Mouse (Mus musculus): ENCODE data around the gene Ltb. TPM values are rescaled to one million over a fixed set of nuclear protein-coding genes. Genes with fewer than 3 reads are reported as not detected.

The Ltb gene
- polyA plus RNA-seq, 1 experiment: 0.09 TPM

- no peak for TF ChIP-seq GATA1 (IDR thresholded peaks at IDR 0.05; ENCODE audit: low read length)
Observed at GRCm38 (mm10) chr17:35198029-35198428, 3.8 kb downstream of the Ltb start.

- no peak for TF ChIP-seq GATA1 (IDR thresholded peaks at IDR 0.05; ENCODE audit: low read length)
Observed at GRCm38 (mm10) chr17:35198946-35199345, 4.7 kb downstream of the Ltb start.

- no peak for TF ChIP-seq GATA1 (IDR thresholded peaks at IDR 0.05; ENCODE audit: low read length)
Observed at GRCm38 (mm10) chr17:35200398-35200797, 6.2 kb downstream of the Ltb start.

GRCm38 (mm10) chr17:35201128-35201527 lies 6.9 kb downstream of the Ltb start:
- no peak for TF ChIP-seq GATA1 (IDR thresholded peaks at IDR 0.05; ENCODE audit: low read length)

GRCm38 (mm10) chr17:35201787-35202186 lies 7.5 kb downstream of the Ltb start, which contains the start of gene Tnf:
Tnf (minus strand) TSS chr17:35202007.
- no peak for TF ChIP-seq GATA1 (IDR thresholded peaks at IDR 0.05; ENCODE audit: low read length)

- no peak for TF ChIP-seq GATA1 (IDR thresholded peaks at IDR 0.05; ENCODE audit: low read length)
Observed at GRCm38 (mm10) chr17:35202442-35202841, 8.2 kb downstream of the Ltb start.

GRCm38 (mm10) chr17:35204494-35205379 lies 10.5 kb downstream of the Ltb start, which contains the start of gene Lta:
Lta (minus strand) TSS chr17:35205351.
- no peak for TF ChIP-seq GATA1 (IDR thresholded peaks at IDR 0.05; ENCODE audit: low read length)

GRCm38 (mm10) chr17:35205380-35205769 lies 11.1 kb downstream of the Ltb start:
- no peak for TF ChIP-seq GATA1 (IDR thresholded peaks at IDR 0.05; ENCODE audit: low read length)

GRCm38 (mm10) chr17:35209785-35210535 lies 15.7 kb downstream of the Ltb start:
- no peak for TF ChIP-seq GATA1 (IDR thresholded peaks at IDR 0.05; ENCODE audit: low read length)

- no peak for TF ChIP-seq GATA1 (IDR thresholded peaks at IDR 0.05; ENCODE audit: low read length)
Observed at GRCm38 (mm10) chr17:35210593-35210992, 16.4 kb downstream of the Ltb start.

- TF ChIP-seq GATA1 (IDR thresholded peaks at IDR 0.05; ENCODE audit: low read length): no peak
Observed at GRCm38 (mm10) chr17:35213071-35213470, 18.8 kb downstream of the Ltb start.

GRCm38 (mm10) chr17:35218516-35219193 lies 24.4 kb downstream of the Ltb start:
- TF ChIP-seq GATA1 (IDR thresholded peaks at IDR 0.05; ENCODE audit: low read length): no peak

GRCm38 (mm10) chr17:35219601-35220041 lies 25.4 kb downstream of the Ltb start:
- TF ChIP-seq GATA1 (IDR thresholded peaks at IDR 0.05; ENCODE audit: low read length): no peak

- TF ChIP-seq GATA1 (IDR thresholded peaks at IDR 0.05; ENCODE audit: low read length): no peak
Observed at GRCm38 (mm10) chr17:35220156-35220952, 26.1 kb downstream of the Ltb start, which contains the start of gene Gm16181. Gm16181 (plus strand) TSS chr17:35220834.

GRCm38 (mm10) chr17:35222299-35222698 lies 28.1 kb downstream of the Ltb start:
- no peak for TF ChIP-seq GATA1 (IDR thresholded peaks at IDR 0.05; ENCODE audit: low read length)

Measured in G1E-ER4 (cell line).